Mouse (Mus musculus) 3134 (cell line): ENCODE measurements around the gene Rpl5.

ENCODE experiments used
- DNase-seq: peaks from one replicate; pipeline ENCODE4 v3.0.0-alpha.2; 2011; ENCODE audit warnings: low spot score; ENCODE audit not compliant: insufficient read length; ENCODE audit errors: extremely low read depth

Gene Rpl5

DNA sequence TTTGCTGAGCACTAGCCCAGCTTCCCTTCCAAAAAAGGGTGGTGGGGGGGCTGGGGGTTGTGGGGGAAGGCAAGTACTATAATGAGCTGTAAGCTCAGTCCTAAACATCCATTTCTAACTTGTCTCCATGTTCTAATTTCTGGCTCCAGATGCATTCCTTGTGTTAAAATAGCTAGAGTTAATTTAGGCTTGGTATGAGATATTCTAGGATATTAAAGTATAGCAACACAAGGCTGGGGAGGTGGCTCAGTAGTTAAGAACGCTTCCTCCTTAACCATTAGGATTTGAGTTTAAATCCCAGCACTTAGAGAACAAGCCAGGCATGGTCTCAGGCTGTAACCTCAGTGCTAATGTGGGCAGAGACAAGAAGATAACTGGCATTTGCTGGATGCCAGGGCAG is 4.0 kb upstream of the Rpl5 start:
- DNase-seq = no peak

DNA sequence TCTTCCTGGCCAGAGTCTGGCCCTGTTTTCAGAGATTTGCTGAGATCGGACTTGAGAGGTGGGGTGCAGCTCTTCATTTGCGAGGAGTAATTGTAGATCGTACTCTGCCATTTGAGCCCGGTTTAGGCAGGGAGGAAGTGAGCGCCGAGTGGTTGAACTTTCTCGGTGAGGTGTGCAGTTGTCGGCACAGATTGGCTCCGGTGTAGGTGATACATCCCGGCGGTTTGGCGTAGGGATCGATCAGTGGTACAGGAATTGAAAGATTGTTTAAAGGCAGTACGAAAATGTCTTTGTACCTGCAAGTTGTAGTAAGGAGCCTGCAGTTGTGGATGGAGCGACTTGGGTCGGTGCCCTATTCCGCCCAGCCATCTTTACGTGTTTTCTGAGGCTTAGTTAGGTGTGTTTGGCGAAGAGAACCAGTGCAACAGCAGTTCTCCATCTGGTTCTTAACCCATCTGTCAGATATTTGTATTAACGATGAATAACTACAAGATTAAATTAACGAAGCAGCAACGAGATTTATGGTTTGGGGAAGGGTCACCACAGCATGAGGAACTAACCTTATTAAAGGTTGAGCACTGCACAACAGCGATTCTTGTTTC is 813 bp downstream of the Rpl5 start:
- DNase-seq = no peak

DNA sequence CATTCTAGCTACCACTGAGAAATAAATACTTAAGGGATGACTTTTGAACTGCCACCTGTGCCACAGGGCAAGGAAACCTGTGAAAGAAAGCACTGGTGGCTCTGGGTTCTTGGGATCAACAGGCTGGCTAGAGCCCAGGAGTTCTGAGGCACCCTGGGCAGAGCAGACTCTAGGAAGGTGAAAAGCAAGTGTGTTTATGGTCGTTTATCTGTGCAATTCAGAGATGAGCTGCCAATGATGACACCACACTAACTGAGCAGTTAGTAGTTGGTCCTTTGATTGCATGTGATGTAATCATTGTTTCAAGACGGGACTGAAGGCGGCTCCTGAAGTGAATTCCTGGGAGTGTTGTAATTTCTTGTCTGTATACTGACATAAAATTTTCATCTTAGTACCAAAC is 4.0 kb downstream of the Rpl5 start:
- no peak for DNase-seq

DNA sequence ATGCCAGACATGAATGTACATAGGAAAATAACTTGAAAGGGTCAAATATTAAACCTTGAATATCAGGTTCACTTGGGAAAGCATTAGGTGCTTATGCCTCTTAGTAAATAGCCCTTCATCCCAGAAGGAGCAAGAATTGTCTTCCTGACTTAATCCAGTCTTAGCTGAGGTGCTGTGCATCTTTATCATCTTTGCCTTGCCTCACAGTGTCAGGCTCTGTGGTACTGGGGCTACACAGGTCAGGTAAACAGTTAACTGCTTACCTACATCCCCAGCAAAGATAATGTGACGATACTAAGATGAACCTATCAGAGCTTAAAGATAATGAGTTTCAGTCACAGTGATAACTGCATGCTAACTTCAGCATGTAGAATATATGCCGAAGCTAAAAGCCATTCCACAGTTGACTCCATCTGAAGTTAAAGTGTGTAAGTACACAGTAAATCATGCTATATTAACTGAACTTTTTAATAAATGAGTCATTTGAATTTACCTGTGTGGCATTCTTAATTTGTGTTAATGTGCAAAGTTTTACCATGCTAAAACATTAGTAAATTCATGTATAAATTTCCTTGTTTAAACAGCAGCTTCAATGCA is 8.3 kb downstream of the Rpl5 start:
- no peak for DNase-seq

DNA sequence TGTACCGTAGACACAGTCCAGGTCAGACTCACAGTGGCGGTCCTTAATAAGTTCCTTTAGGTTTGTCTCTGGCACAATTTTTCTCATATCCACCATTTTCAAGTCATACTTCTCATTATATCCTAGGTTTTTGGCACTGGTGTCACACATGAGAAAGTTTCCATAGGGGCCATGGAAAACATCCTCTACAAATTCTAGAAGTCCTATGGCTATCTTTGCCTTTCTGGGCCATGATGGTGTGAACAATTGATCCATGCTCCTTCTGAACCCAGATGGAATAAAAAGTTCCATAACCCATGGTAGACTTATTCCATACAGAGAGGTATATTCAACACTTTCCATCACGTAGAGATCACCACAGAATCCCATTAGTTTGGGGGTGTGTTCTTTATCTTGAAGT is 9.4 kb downstream of the Rpl5 start:
- DNase-seq = no peak

DNA sequence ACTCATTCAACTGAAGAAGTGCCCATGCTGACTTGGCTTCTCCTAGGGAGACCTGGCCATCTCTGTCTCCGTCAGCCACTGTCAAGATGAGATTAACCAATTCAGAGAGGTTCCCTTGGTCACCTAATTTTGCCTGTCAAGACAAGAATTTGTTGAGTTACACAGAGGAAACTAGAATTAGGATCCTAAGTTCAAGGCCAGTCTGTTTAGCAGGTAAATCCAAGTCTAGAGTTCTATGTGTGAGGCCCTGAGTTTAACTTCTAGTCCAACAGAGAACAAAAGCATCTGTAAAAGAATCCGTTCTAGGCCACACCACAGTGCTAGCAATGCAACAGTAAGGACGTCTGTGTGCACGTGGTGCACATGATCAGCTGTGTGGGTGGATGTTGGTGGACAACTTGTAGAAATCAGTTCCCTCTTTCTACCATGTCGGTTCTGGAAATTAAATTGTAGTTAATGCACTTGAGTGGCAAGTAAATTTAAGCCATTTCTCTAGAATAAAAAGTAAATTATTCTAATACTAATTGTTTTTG is 9.8 kb downstream of the Rpl5 start:
- no peak for DNase-seq

DNA sequence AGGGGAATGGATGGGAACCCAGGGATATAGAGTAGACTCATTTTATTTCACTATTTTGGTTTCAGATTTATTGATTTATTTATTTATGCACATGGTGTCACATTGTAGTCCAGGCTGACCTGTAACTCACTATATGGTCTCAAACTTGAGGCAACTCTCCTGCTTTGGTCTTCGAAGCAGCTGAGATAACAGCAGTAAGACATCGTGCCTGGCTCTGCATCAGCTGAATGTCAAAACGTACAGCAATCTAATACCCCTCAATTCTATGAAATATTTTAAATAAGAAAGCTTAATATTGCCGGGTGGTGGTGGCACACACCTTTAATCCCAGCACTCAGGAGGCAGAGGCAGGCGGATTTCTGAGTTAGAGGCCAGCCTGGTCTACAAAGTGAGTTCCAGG is 10.7 kb downstream of the Rpl5 start:
- no peak for DNase-seq

DNA sequence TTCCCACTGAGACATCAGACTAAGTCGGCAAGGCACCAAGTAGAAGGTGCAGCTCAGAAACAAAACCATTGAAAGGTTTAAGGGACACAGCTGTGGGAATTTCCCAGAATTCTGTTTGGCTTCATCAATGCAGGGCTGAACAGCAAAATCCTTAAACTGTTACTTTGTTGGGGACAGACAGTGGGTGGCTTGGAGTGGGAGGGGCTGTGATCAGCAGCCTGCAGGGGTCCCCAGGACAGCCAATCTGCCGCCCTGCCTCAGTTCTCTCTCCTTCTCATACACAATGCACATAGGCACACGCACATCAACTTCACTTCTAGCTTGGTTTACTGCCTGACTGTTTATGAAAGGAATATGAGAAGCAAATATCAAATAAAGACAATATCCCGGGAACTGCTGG is 15.0 kb downstream of the Rpl5 start:
- no peak for DNase-seq

DNA sequence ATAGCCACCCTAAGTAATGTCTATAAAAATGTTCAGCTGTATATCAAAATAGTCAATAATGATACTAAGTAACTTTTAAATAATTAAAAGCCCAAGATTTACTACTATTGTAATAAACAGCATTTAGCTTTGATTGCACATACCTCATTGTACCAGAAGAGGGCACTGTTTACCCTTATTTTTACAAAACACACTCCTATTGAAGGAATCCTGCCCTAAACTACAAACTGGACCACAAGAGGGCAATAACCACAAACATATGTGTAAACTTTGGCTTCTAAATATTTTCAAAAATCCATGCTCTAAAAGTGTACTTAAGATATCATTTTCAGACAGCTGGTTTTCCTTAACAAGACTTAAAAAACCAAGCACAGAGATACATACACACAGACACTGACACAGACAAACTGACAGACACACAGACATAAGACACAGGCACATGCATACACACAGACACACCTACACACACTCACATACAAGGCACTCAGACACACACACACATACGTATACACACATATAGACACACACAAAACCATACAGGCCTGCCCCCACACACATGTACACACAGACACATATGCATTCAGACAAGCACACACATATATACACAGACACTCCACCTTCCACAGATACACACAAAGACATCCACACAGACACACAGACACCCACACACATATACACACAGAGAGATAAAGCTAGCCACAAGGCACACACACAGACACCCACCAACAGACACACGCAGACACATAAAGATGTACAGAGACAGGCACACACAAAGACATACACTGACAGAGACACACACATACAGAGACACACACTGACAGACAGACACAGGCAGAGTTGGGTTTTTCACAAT is 21.3 kb downstream of the Rpl5 start:
- peak; percentile 27 for DNase-seq

DNA sequence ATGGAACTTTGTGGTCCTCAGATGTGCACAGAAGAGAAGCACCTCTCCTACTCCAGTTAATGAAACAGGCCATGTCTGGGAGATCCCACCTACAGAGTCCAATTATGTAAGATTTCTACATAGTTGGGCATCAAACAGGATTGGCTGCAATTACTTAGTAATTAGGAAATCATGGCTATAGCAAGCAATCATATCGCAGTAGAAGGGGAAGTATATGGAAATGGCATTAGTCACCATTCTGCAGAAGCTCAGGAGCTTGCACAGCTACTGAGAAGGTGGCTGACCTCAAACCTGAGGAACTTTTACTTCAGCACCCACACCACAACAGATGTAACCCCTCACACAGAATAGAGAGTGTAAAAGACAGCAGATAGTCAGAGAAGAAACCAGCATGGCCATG is 22.5 kb downstream of the Rpl5 start:
- no peak for DNase-seq

DNA sequence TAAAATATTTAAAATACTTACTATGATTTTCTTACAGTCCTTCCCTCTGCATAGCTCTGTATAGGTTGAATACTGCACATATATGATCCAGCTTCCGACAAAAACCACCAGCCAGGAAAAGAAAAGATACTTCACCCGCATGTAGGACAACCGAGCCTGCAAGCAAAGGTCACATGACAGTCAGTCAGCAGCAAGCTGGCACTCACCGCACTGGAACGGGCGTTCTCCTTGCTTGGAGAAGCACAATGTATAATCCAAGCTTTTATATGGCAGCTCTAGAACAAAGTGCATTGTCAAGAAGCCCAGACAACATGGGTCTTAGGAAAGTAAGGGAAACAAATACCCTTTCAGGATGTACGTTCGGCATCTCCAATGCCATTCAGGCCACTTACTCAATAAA is 24.3 kb downstream of the Rpl5 start:
- DNase-seq = no peak

DNA sequence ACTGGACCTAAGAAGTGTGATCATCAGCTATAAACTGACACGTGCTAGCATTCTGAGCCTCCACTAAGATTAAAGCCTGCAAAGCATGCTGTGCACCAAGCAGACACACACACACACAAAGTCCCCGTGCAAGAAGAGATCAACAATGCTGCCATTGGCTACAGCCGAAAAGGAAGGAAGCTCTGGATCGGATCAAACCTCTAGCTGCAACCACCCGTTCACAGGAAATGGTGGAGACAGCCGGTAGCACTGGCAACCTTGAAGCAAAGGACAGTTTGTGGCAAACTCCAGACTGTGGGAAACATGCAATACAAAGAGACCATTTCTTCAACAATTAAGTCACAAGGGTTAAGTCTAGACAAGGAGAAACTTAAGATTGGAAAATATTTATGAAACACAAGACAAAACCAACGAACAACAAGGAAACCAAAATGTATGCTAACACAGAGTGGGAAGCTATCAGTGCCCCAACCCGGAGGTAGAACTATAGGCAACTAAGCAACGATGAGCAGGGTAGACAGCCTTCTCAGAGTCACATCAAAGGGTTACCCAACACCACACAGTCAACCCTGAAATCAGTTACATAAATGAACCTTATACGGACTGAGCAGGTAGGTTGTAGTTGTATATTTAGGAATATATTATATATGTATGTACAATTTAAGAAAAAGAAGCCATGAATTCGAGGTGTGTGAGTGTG is 26.4 kb downstream of the Rpl5 start:
- no peak for DNase-seq

DNA sequence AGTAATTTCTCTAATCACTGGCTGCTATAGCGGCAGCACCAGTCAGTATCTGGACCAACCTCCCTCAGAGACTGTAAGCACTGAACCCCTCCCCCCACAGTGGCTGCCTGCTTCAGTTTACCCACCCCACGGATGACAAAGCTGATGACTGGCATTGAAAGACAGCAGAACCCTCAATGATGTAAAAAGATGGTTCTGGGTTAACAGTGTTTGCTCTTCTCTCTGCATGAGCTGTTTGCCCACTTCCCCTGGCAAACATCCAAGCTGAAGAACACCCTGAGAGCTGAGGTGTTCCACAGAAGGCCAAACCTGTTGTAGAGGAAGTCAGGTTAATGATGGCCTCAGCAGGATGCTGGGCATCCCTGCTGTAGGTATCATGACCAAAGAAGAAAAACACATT is 32.3 kb downstream of the Rpl5 start:
- no peak for DNase-seq

DNA sequence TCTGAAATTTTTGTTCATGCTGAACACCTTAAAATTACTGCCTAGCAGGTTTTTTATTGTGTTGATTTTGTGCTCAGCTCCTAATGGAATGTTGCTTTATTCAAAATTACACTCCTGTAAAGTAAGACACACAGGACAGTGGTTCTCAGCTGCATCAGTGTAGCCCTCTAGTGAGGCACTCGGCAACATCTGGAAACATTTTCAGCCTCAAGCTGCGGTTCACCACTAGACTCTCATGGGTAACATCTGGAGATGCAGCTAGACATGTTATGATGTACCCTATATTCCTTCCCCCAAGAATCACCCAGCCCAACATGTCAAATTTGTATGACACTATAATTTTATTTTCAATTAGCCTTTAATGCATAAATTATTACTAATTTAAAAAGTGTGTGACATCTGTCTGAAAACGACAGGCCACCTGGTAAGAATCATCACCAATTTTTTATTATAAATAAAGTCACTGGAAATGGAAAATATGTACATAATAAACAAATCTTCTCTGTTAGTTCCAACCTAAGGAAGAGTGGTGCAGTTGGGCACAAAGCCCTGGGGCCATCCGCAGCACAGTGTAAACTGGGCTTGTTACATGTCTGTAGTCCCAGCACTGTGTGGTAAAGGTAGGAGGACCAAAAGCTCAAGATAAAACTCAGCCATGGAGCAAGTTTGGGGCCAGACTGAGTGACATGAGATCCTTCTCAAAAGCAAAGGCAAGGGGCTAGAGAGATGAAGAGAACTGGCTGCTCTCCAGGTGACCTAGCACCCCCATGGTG is 33.1 kb downstream of the Rpl5 start:
- DNase-seq = no peak

DNA sequence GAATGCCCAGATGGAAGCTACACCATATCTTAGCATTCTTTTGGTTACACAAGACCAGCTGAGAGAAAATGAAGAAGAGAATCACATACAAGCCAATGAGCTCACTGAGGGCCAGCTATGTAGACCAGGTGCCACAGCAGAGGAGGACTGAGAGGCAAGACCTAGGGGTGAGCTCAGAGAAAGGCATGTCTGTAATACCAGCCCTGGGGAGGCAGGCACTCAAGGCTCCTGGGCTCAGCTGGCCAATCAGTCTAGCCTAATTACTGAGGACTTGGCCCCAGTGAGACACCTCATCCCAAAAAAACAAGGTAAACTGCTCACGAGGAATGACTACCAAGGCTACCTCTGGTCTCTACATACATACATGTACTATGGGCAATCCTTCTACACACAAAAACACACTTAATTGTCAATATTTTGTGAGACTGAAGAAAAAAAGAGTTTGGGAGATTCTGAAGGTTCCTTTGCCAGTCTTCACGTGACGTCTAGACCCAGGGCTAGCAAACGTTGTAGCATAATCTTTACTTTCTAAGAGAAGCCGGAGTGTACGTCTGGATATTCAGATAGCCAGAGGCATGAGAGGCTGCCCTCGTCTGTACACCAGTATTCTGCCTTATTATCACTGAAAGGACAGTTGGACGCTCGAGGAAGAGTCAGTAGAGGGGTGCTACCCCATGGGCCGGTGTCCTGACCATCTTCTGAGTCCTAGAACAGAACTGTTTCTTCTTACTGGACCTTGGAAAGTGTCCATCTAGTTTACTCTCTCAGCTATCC is 34.7 kb downstream of the Rpl5 start:
- no peak for DNase-seq

DNA sequence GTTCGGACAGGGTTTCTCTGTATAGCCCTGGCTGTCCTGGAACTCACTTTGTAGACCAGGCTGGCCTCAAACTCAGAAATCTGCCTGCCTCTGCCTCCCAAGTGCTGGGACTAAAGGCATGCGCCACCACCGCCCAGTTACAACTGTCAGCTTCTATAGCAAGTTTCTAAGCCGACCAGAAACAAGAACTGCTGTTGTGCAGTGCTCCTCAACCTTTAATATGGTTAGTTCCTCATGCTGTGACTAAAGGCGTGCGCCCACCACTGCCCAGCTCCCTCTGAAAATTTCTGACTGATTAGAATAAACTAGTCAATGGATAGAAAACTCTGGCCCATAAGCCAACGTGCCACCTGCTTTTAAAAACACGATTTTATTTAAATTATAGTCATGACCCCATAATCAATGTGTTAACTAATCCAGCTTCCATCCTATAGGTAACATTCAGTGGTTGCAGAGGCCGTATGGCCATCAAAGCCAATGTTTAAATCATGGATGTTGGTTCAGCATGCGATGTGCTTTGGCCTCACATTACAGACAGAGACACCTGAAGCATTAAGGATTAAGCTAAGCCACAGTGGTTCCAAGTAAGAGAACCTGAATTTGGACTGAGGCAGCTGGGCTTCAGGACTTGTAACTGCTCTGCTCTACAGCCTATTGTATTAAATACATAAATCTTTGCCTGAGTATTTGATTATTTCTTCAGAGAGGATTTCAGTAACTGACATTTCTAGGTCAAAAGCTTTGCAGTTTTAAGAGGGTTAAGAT is 36.5 kb downstream of the Rpl5 start:
- DNase-seq = no peak

DNA sequence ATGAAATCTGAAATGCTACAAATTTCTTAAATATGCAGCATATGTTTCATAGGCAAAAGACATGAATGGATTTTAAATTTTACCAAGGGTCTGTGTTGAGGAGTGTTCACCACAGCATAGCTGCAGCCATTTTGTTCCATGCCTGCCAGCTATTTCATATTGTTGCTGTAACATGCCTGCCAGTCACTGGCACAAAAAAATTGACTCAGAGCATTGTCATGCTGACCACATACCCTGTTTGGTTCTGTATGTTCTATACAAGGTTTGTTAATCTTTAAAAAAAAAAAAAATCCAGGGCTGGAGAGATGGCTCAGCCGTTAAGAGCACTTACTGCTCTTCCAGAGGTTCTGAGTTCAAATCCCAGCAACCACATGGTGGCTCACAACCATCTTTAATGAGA is 38.2 kb downstream of the Rpl5 start:
- peak; percentile 39 for DNase-seq

DNA sequence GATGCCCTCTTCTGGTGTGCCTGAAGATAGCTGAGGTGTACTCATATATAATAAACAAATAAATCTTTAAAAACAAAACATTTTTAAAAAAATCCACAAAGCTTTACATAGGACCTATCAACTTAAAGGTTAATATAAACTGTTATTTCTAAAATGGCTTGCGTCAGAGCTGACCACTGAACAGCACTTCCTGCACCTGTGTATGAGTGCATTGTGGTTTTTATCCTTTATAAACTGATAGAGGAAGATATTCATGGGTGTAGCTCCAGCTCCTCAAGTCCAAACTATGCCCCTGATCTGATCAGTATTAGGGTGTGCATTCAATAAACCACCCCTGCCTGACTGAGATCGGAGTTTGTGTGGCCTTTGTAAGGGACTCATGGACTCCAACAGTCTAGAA is 38.6 kb downstream of the Rpl5 start:
- no peak for DNase-seq

DNA sequence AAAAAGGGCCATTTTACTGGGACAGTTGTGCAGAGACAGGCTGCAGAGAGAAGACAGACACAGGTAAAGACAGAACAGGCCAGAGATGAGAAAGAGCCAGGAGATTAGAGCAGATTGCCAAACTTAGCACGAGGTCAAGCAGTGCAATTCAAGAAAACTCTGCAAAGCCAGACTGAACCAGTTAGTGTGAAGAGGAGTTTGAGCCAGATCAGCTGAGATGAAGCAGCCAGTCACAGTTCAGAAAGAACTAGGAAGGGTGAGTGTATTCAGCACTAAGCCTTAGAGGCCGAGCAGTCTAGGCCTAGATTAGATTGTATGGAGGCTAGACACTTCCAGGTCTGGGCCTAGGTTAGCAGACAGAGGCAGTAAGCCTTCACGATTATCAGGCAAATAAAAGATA is 39.4 kb downstream of the Rpl5 start:
- DNase-seq = no peak
